Mouse (Mus musculus) ovary, postnatal 36 days (tissue): Measurements from ENCODE around the gene Galk2.

Experiments
- DNase-seq: peaks from one replicate; pipeline ENCODE4 v3.0.0; 2022; ENCODE audit warnings: low spot score, mixed read lengths

Gene Galk2

DNA sequence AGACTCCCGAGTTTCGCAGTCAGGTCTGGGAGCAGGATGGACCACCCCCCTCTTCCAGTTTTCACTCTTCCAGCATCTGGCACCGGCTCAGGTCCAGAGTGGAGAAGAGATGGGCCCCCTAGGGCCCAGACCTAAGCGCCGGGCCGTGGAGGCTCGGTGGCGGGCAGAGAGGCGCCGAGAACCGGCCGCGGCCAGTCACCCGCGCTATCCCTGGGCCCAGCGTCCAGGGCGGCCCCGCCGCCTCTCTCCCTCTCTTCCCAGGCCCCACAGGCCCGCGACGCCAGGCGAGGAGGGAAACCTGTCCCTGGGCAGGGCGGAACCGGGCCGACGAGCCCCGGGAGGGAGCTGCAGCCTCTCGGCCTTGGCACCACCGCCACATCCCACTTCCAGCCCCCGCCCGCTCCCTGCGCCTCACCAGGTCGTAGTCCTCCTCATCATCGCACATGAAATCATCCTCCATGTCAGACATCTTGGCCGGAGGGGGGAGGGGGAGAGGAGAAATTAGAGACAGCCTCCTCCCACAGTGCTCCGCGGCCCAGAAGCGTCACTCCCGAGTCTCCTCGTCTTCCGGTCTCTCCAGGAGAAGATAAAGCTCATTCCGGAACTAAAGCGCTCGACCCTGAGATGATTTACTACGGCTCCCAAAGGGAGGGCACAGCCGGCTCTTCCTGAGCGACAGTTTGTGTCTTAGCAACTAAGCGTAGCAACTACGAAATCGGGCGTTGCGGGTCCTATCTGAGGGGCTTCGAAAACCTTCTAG, at the start of gene Galk2, which contains the start of gene Cops2:
Gene Galk2 (plus strand): TSS at position 589 of the 760 bp plus-strand sequence.
Gene Cops2 (minus strand): TSS at position 619 of the 760 bp plus-strand sequence.
- peak; percentile 88 for DNase-seq

DNA sequence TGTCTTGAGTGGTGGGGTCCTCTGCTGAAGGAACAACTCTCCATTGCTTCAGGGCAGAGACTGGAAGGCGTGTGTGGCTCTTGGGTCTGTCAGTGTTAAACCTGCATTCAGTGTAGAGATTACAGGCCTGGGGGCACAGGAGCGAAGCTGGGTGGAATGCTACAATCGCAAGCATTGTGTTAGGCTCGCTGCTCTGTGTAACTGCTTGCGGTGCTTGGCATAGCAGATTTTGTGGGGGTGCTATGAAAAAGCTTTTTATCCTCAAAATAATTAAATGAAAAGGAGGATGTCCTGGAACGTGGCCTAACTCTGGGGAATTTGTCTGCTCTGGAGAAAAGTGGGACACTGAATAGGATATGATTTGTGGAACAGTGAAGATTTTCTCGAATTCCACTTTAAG, 49.4 kb upstream of the Galk2 start:
- no peak for DNase-seq

DNA sequence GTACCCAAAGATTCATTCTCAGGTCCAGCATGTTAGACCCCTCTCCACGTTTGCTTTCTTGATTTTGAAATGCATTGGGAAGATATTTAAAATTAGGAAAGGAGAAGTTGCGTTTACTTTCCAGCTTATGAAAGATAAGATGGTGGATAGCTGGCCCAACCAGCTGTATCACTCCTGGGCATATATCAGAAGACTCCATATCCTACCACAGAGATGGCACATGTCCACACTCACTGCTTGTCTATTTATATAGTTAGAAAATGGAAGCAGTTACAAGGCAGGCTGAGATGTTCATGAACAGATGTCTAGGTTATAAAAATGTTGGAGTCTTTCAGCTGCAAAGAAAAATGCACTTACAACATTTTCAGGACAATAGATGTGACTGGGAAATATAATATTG, 47.6 kb upstream of the Galk2 start:
- DNase-seq = no peak

DNA sequence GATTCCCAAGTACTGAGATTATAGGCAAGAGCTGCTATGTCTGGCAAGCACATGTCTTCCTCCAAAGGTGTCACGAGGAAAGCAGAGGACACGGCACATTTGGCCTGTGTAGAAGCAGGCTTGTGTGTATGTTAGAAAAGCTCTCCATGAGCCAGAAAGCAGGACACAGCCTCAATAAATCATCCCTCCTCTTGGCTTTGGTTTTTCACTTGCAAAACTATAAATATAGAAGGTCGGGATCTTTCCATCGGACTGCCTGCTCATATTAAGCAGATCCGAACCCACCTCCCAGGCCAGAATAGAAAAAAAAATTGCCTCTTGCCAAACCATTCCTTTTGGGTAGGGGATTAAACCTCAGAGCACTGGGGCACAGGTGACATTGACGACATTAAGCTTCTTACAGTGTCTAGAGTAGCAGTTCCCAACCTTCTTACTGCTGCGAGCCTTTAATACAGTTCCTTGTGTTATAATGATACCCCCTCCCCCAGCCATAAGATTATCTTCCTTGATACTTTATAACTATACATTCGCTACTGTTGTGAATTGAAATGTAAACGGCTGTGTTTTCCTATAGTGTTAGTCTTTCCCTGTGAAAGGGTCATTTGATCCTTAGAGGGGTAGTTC, 44.8 kb upstream of the Galk2 start:
- no peak for DNase-seq

DNA sequence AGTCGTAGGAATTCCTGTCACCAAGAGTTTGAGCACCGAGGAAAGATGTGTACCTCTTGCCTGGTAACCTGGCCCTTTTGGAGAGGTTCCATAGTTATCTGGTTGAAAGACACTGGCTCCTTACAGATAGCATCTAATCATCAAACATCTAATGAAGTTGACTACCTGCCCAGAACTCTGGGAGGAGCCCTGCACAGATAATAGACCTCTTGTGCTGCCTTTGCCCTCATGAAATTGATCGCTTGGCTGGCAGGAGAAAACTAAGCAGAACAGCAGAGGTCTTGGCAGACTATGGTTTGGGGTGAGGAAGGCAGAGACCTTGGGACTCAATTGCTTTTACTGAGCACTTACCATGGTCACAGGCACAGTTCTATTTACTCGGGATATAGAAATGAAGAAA, 38.5 kb upstream of the Galk2 start:
- DNase-seq = no peak

DNA sequence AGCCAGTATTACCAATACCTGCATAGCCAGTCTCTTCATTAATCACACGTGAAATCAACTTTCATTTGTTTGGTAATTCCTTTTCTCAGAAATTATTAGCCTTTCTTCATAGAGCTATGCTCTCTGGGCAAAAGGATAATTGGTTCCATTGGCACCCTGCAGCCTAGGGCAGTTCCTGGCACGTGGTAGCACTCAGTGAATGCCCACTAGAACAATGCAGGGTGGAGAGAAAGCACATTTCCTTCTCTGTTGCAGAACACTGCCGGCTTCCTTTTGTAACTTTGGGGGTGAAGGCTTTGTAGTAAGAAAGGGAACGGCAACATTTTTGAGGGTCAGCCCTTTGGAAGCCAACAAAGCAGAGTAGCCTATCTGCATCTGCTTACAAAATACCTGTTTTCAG, 32.7 kb upstream of the Galk2 start:
- no peak for DNase-seq

DNA sequence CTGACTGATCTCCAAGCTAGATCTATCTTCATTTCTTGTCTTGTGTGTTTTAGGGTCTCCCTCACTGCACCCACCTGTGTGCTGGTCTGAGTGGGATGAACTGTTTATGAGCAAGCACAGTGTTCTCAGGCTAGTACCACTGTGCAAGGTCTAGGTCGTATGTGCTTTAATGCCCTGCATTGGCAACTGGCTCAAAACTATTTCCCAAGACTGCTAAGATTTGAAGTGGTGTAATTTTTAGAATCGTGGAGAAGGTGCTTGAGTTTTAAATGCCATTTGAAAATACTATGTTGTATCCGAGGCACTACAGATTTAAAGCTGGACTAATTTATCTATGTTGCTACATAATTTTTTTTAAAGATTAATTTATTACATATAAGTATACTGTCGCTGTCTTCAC, 31.0 kb upstream of the Galk2 start:
- no peak for DNase-seq

DNA sequence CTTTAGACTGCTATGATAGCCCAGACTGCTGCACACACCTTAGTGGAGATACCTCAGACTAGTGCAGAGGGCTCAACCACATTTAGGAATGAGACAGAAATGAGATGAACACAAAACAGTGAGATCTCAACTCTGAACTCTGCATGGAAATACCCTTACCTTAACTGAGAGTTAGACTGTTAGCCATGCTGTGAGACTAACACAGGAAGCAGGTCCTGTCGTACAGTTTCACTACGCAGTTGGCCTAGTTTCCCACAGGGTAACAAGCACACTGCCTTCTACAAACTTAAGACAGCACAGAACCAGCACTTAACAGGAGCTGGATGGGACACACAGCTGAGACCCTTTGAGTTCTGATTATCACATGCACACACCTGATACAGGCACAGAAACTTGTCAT, 29.0 kb upstream of the Galk2 start:
- no peak for DNase-seq

DNA sequence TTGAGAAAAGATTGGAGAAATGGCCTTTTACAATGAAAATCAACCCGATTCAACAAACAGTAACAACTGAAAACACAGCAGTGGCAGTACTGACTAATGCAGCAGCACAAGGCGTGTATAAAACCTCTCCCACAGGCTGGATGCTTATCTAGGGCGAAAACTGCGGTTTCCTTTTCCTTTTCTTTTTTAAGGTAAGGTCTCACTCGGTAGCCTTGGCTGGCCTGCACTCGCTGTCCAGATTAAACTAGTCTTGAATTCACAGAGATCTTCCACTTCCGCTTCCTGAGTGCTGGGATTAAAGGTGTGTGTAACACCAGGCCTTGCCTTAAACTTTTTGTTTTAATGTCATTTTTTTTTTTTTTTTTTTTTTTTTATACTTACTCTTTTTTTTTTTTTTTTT, 20.8 kb upstream of the Galk2 start:
- no peak for DNase-seq

DNA sequence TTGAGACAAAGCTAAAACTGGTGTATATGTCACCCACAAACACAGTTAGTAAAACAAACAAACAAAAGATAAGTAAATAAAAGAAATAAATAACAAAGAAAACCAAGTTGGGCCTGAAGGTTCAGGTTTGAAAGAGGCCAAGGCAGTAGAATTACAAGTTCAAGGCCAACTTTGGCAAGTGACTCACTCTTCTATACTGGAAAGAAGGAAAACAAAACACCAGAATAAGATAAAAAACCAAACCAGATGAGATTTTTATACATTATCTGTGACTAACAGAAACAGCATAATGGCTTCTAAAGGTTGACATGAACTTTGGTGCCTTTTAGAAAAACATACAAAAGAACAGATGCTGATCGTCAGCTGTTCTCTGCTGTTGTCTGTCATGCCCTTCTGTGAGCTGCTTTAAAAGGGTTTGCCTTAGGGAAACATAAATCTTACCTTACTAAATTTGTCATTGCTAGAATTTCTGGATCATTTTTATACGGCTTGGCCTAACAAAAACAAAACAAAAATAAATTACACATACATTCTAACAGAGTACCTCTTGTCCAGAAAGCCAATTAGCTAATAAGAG, 20.1 kb upstream of the Galk2 start:
- no peak for DNase-seq

DNA sequence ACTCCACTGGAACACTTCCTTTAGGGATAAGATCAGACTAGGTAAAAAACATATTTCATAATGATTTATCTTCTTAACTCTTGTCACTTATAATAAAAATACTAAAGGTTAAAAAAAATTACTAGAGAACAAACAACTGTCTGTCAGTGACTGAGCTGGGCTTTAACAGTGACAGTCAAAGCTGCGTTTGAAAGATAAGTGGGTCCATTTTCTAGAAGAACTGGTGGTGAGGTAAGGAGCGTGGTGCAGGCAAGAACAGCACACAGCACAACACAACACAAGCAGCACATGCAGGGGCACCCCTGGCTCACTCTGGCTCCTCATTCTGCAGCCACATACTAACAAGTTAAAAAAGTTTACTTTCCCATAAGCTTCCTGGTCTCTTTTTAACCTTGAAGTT, 7.7 kb upstream of the Galk2 start:
- DNase-seq = no peak

DNA sequence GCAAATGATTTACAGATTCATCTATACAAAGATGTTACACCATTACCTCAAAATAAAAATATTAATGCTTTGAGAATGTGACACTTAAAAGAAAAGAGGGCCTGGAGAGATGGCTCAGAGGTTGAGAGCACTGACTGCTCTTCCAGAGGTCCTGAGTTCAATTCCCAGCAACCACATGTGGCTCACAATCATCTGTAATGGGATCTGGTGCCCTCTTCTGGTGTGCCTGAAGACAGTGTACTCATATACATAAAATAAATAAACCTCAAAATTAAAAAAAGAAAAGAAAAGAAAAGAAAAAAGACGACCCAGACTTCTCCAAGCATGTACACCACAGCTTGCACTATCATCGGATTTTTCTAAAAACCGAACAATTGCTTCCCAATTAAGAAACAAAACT, 1.2 kb upstream of the Galk2 start:
- no peak for DNase-seq

DNA sequence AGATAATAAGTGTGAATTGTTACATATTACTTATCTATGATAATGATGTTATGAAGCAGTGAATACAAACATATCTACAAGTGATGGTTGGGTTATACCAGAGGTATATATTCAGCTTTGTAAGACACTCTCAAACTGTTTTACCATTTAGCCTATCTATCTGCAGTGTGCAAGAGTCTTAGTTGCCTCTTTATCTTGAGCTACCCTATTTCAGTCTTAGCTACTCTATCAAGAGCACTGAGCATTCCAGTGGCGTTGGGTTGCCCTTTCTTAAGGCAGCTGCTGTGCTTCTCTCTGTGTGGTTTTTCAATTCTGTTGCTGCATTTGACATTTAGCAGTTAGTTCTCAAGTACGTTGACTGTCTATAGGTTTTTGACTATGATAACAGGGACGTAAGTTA, 4.9 kb downstream of the Galk2 start:
- DNase-seq = no peak

DNA sequence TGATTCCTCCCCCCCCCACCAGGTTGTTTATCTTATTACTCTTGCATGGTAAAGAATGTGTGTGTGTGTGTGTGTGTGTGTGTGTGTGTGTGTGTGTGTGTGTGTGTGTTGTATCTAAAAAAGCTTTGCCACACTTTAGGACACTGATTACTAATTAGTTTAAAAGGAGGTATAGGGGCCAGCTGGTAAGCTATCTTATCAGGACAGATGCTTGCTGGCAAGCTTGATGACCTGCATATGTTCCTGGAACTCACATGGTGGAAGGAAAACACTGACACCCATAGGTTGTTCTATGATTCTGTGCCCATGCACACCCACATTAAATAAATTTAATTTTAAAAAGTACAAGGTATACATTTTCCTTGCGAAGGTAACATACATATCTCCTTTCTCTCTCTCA, 5.6 kb downstream of the Galk2 start:
- no peak for DNase-seq

DNA sequence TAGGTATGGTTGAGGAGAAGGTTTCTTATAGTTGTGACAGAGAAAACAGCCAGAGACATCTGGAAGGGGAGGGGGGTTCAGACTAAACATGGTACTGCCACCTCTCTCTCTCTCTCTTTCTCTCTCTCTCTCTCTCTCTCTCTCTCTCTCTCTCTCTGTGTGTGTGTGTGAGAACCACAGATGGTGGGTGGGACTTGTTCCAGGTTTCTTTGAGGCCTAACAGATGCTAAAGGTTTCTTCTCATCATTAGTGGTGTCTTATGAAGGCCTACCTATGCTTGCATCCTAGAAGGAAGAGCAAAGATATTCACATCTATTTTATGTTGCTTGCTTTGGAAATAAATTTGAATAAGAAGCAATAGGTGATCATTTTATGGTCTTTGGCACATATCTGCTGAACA, 6.7 kb downstream of the Galk2 start:
- no peak for DNase-seq

DNA sequence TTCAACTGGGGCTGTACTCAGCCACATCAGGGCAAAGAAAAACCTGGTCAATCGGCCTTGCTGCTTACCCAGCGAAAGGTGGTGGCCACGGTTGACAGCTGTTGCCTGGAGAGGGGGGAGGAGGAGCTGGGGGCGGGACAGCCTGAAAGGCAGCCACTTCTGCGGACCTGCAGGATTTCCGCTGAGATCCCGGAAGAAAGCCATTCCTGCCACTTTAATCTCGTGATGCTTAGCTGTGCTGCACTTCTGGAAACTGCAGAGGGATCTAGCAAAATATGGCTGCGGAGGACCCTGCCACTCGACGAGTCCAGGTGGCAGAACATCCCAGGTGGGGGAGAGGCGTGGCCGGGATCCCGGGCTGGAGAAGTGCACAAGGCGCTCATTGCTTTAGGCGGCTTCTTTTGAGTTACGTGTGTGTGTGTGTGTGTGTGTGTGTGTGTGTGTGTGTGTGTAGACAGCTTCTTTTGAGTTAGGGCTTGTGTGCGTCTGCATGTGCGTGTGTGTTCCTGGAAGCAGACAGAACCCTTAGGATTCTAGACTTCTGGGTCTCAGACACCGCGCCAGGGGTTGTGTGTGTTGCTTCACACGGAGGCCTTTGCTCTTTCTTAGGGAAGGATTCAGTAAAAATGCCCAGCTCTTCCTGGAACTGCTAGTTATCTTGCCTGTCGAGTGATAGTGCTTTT, 7.3 kb downstream of the Galk2 start:
- DNase-seq = peak; percentile 59

DNA sequence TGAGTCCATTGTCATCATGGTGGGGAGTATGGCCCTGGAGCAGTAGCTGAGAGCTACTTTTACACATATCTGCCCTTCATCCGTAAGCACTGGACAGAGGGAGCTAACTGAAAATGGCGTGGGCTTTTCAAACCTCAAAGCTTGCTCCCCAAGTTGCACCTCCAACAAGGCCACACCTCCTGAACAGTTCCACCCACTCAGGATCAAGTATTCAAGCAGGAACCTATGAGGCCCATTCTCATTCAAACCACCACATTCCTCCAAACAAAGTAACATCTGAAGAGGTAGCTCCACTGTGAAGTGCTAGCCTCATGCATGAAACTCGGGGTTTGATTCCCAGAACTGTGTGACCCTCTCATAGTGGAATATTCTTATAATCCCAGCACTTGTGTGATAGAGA, 9.4 kb downstream of the Galk2 start:
- DNase-seq = no peak

DNA sequence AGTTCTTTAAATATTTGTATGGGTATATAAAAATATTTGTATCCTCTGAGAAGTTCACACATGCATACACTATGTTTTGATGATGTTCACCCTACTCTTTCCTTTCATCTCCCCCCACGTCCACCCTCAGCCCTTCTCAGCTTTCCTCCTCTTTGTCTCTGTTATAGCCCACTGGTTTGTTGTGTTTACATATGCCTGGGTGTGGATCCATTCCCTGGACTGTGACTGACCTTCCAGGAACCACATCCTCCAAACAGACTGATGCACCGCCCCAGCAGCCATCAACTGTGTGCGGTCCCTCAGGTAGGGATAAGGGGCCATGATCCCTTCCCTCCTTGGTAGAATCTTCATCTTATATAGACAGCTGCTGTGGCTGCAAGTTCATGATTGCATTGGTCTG, 11.2 kb downstream of the Galk2 start:
- DNase-seq = no peak

DNA sequence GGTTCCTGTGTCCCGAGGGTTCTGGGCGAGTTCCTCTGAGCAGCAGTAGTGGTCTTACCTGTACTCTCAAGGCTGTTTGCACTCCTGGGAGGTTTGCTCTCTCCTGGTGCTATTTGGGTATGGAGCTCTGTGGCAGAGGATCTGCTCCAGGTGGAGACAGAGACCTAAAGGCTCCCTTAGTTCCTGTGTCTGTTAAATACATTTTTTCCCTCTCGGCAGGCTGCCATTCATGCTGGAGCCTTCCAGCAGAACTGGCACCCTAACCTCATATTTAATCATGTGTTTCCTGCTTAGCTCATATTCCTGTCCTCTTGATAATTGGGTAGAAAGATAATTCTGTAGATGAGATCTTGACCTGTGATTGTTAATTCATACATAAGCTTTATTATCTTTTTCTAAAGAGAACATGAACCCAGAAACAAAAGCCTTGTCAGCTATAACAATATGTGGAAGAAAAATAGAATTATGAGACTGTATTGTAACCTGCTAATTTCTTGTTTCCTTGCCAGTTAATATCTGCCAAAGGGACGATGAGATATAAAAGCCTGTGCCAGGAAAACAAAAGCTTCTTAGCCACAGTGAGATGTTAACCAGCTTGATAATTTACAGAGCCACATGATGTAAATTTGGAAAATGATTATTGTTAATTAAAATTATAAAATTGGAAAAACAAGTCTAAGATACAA, 27.1 kb downstream of the Galk2 start:
- no peak for DNase-seq

DNA sequence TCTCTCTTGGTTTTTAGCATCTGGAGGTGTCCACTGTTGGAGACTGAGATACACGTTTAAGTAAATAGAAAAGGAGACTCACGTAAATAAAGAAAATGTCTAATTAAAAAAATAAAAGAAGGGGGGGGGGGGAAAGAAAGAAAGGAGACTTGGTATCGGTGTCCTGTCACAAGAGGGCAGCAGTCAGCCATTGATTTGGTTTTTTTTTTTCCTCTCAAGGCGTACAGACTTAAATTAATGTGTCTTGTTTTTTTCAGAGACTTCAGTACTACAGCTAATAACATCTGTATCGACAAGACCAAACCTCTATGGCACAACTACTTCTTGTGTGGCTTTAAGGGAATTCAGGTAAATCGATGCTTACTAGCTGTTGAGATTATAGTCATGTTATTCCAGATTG, 34.2 kb downstream of the Galk2 start:
- no peak for DNase-seq

DNA sequence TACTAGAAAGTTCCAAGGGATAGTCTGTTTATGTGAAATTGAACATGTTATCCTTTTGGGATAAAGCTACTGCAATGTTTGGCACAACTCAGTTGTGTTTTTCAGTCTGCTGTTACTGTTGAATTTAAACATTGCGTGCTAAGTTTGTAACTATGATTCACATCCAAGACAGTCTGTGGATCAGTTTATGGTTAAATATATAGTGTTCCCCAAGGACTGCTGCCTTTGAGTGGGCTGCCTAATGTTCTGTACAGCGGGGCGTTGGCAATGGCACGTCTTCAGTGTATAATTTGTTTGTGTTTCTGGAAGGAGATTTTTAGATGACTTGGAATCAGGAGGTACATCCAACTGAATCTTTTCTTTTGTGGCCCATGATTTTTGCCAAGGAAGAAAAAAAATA, 36.2 kb downstream of the Galk2 start:
- DNase-seq = no peak

DNA sequence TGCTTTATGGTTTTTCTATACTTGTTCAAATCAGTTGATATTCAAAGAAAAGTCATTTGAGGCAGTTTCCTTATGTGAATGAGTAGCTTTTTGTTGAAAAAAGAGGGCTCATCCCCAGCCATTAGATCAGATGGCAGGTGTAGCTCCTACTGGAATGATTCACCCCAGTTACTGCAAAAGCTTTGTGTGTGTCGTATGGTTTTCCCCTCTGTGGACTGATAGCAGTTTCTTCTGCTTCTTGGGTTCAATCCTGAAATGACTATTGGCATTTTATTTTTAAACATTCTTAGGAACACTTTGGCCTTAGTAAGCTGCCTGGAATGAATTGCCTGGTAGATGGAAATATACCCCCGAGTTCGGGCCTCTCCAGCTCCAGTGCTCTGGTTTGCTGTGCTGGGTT, 37.4 kb downstream of the Galk2 start:
- no peak for DNase-seq
